8 mouse cellular contexts compared by ENCODE assay signal in the genomic region with DNA sequence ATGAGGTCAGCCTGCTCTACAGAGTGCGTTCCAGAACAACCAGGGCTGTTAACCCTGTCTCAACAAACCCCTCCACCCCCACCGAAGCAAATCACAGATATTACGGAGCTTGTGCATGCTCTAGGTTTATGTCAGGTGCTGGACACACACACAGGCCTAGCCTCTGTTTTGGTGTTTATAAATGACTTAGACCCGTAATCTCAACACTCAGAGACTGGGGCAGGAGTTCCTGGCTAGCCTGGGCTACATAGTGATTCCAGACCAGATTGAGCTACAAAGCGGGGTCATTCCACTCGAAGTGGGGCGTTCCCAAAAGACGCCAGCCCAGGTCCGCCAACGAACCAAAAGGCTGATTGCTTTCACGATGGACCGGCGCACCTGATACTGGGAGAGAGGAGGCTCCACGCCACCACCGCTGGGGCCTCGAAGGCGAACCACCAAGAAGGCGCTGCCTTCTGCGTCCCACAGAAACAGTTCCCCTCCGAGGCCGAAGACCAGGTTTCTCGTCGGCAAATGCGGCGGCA. TPM values are rescaled to one million over a fixed set of nuclear protein-coding genes. Genes with fewer than 3 reads are reported as not detected.
A peak's percentile ranks its signal among the peaks of the same experiment; 100 is the strongest.
DNase-seq lines count a peak whose midpoint lies in the region; ATAC-seq lines count a peak whose summit lies in the region.

No protein-coding gene starts in this region.

- peak overlapping the region; percentile 80 for H3K4me3 ChIP-seq in lung, embryonic 16.5 days (ENCODE audit: low read length)
- peak overlapping the region; percentile 97 for H3K4me3 ChIP-seq in macrophage (ENCODE audit: inconsistent target)

- H3K36me3 ChIP-seq in lung, embryonic 16.5 days (ENCODE audit: control insufficient read depth, insufficient read depth, low read length): peaks cover 15% of the 10 kb centered on the region
- peaks cover 39% of the 10 kb centered on the region for H3K36me3 ChIP-seq in macrophage (ENCODE audit: inconsistent target)

- no peak for DNase-seq in lung, postnatal 36 days
- peak; percentile 37 for DNase-seq in embryo, embryonic 11 days
- DNase-seq in left cerebral cortex, adult 8-10 months (ENCODE audit: low spot score in 2 of 2): no peak
- DNase-seq in gastrocnemius, postnatal 4 days (ENCODE audit: low spot score in 2 of 2): no peak
- DNase-seq in kidney, adult 11 months: no peak

- H3K4me1 ChIP-seq in lung, embryonic 16.5 days (replicated peaks; ENCODE audit: control insufficient read depth, insufficient read depth, low read length): peaks cover 12% of the 10 kb centered on the region

- under 1% methylated on average over 25 of the region's 25 CpGs for WGBS in lung, embryonic 16.5 days
- 1% methylated on average over 25 of the region's 25 CpGs for WGBS in macrophage (ENCODE audit: missing documents)

- peaks cover 43% of the 10 kb centered on the region for H3K79me2 ChIP-seq in macrophage (ENCODE audit: inconsistent target)

- ATAC-seq in lung, embryonic 16.5 days (ENCODE audit: low read depth): 0 out of 2 replicates have a peak, but pooled peaks have one; percentile 8
- ATAC-seq in hematopoietic stem cell, adult 5-6 weeks (replicated peaks in 1 of 2; ENCODE audit: insufficient read depth in 1 of 2, low FRiP score in 2 of 2, low TSS enrichment in 1 of 2, low read depth in 1 of 2, poor library complexity in 2 of 2, severe bottlenecking in 2 of 2): peak; percentile 3 to 26; a peak in 2 of 4 replicates

- H3K27ac ChIP-seq in lung, embryonic 16.5 days (ENCODE audit: low read length): peak overlapping the region; percentile 76
- H3K27ac ChIP-seq in macrophage: peak overlapping the region; percentile 73

- H3K9ac ChIP-seq in lung, embryonic 16.5 days (ENCODE audit: low read length): peak overlapping the region; percentile 91

- peak overlapping the region; percentile 88 for H3K4me2 ChIP-seq in lung, embryonic 16.5 days (ENCODE audit: low read depth, low read length)

- H3K9me3 ChIP-seq in lung, embryonic 16.5 days (ENCODE audit: control insufficient read depth, low read length): no peaks in the 10 kb centered on the region

- H3K27me3 ChIP-seq in lung, embryonic 16.5 days (ENCODE audit: control insufficient read depth, insufficient read depth, low read depth, low read length): no peaks in the 10 kb centered on the region

RNA-seq across cellular contexts. Expression of gene Nup88, which starts 0.4 kb away (rescaled TPM):
- 121 and 130 TPM in 2 replicates for polyA plus RNA-seq in lung, embryonic 16.5 days (2015; fragmentation: Nextera tagmentation; extraction: Ambion mirVana)
- 131 and 148 TPM in 2 replicates for total RNA-seq in hematopoietic stem cell, adult 5-6 weeks (2017)
- 100 to 1,000 TPM in 14 of 26 experiments, 10 to 100 TPM in 12; 42.3 to 191 (median 124) TPM for total RNA-seq in macrophage (2018; cell fraction: chromatin; rRNA removed)
- 10 to 100 TPM; 26.2 to 51.1 (median 42.2) TPM for total RNA-seq in macrophage (2018; cell fraction: cytosol; rRNA removed)
- 100 to 1,000 TPM in 5 of 26 experiments, 10 to 100 TPM in 21; 34.0 to 139 (median 72.5) TPM for total RNA-seq in macrophage (2018; cell fraction: nucleus; rRNA removed)
- polyA plus RNA-seq in macrophage (2018): 50.2 to 90.1 TPM (median 51.7 TPM) in 3 replicates
- 10 to 100 TPM; 48.9 to 61.7 (median 56.8) TPM for total RNA-seq in left cerebral cortex, adult 8-10 months (2022)
- total RNA-seq in gastrocnemius, postnatal 4 days (2021): 10 to 100 TPM; 65.5 to 79.2 TPM

RNA-seq across cellular contexts. Expression of gene Rpain, which starts 0.7 kb away (rescaled TPM):
- 72.3 and 84.9 TPM in 2 replicates for polyA plus RNA-seq in lung, embryonic 16.5 days (2015; fragmentation: Nextera tagmentation; extraction: Ambion mirVana)
- total RNA-seq in hematopoietic stem cell, adult 5-6 weeks (2017): 28.5 and 32.5 TPM in 2 replicates
- 100 to 1,000 TPM in 10 of 26 experiments, 10 to 100 TPM in 16; 28.9 to 172 (median 83.1) TPM for total RNA-seq in macrophage (2018; cell fraction: chromatin; rRNA removed)
- 10 to 100 TPM; 12.5 to 39.6 (median 23.4) TPM for total RNA-seq in macrophage (2018; cell fraction: cytosol; rRNA removed)
- 100 to 1,000 TPM in 7 of 26 experiments, 10 to 100 TPM in 19; 24.5 to 150 (median 75.3) TPM for total RNA-seq in macrophage (2018; cell fraction: nucleus; rRNA removed)
- polyA plus RNA-seq in macrophage (2018): 23.6 to 62.8 TPM (median 32.4 TPM) in 3 replicates
- total RNA-seq in left cerebral cortex, adult 8-10 months (2022): 10 to 100 TPM; 29.7 to 44.8 (median 37.6) TPM
- total RNA-seq in gastrocnemius, postnatal 4 days (2021): 10 to 100 TPM; 18.1 to 19.0 TPM

RNA-seq across cellular contexts. Expression of gene C1qbp, which starts 13.5 kb away (rescaled TPM):
- 171 and 185 TPM in 2 replicates for polyA plus RNA-seq in lung, embryonic 16.5 days (2015; fragmentation: Nextera tagmentation; extraction: Ambion mirVana)
- 48.3 and 82.1 TPM in 2 replicates for total RNA-seq in hematopoietic stem cell, adult 5-6 weeks (2017)
- 10 to 100 TPM in 6 of 26 experiments, 1 to 10 TPM in 20; 1.7 to 20.0 (median 6.5) TPM for total RNA-seq in macrophage (2018; cell fraction: chromatin; rRNA removed)
- 100 to 1,000 TPM in 3 of 26 experiments, 10 to 100 TPM in 23; 49.6 to 105 (median 72.8) TPM for total RNA-seq in macrophage (2018; cell fraction: cytosol; rRNA removed)
- 10 to 100 TPM in 22 of 26 experiments, 1 to 10 TPM in 4; 8.2 to 46.3 (median 15.1) TPM for total RNA-seq in macrophage (2018; cell fraction: nucleus; rRNA removed)
- polyA plus RNA-seq in macrophage (2018): 71.5 to 186 TPM (median 95.5 TPM) in 3 replicates
- total RNA-seq in left cerebral cortex, adult 8-10 months (2022): 100 to 1,000 TPM; 104 to 113 (median 108) TPM
- total RNA-seq in gastrocnemius, postnatal 4 days (2021): 100 to 1,000 TPM; 163 to 164 TPM

RNA-seq across cellular contexts. Expression of gene Dhx33, which starts 34.9 kb away (rescaled TPM):
- 16.3 and 16.5 TPM in 2 replicates for polyA plus RNA-seq in lung, embryonic 16.5 days (2015; fragmentation: Nextera tagmentation; extraction: Ambion mirVana)
- 39.6 and 39.8 TPM in 2 replicates for total RNA-seq in hematopoietic stem cell, adult 5-6 weeks (2017)
- 10 to 100 TPM in 25 of 26 experiments, 1 to 10 TPM in 1; 9.9 to 49.8 (median 26.2) TPM for total RNA-seq in macrophage (2018; cell fraction: chromatin; rRNA removed)
- 10 to 100 TPM in 12 of 26 experiments, 1 to 10 TPM in 14; 5.0 to 12.8 (median 9.7) TPM for total RNA-seq in macrophage (2018; cell fraction: cytosol; rRNA removed)
- 10 to 100 TPM in 25 of 26 experiments, 1 to 10 TPM in 1; 8.6 to 48.5 (median 16.1) TPM for total RNA-seq in macrophage (2018; cell fraction: nucleus; rRNA removed)
- 9.2 to 12.2 TPM (median 9.6 TPM) in 3 replicates for polyA plus RNA-seq in macrophage (2018)
- total RNA-seq in left cerebral cortex, adult 8-10 months (2022): 10 to 100 TPM; 25.7 to 28.6 (median 26.2) TPM
- 10 to 100 TPM; 13.9 to 19.5 TPM for total RNA-seq in gastrocnemius, postnatal 4 days (2021)

RNA-seq across cellular contexts. Expression of gene Mis12, which starts 50.1 kb away (rescaled TPM):
- polyA plus RNA-seq in lung, embryonic 16.5 days (2015; fragmentation: Nextera tagmentation; extraction: Ambion mirVana): 47.4 and 52.0 TPM in 2 replicates
- total RNA-seq in hematopoietic stem cell, adult 5-6 weeks (2017): 30.8 and 38.1 TPM in 2 replicates
- total RNA-seq in macrophage (2018; cell fraction: chromatin; rRNA removed): 10 to 100 TPM in 10 of 26 experiments, 1 to 10 TPM in 16; 3.8 to 17.2 (median 9.3) TPM
- 10 to 100 TPM; 14.2 to 29.5 (median 24.0) TPM for total RNA-seq in macrophage (2018; cell fraction: cytosol; rRNA removed)
- total RNA-seq in macrophage (2018; cell fraction: nucleus; rRNA removed): 10 to 100 TPM in 21 of 26 experiments, 1 to 10 TPM in 5; 7.4 to 30.2 (median 15.5) TPM
- polyA plus RNA-seq in macrophage (2018): 24.4 to 31.1 TPM (median 27.7 TPM) in 3 replicates
- total RNA-seq in left cerebral cortex, adult 8-10 months (2022): 10 to 100 TPM; 16.8 to 21.3 (median 18.4) TPM
- 10 to 100 TPM in 1 of 2 experiments, 1 to 10 TPM in 1; 9.7 to 13.0 TPM for total RNA-seq in gastrocnemius, postnatal 4 days (2021)
